Mouse (Mus musculus) midbrain, postnatal 0 days (tissue): ENCODE measurements at regions not wholly inside any gene's neighbourhood (a gene's known extent, or its start where the extent isn't known, plus 50 kb on each side); places are given as distances from the start of the nearest gene placed in this dataset.

Experiments used
- ATAC-seq: fragments of 200-750 bp; cut with Nextera tagmentation; 2 replicates; pipeline ENCODE4 v1.8.0; 2017; ENCODE audit warnings: moderate number of reproducible peaks, mild to moderate bottlenecking, moderate TSS enrichment, moderate library complexity; ENCODE audit not compliant: low FRiP score
- DNase-seq: peaks from one replicate; pipeline ENCODE4 v3.0.0-alpha.2; 2015; ENCODE audit warnings: low spot score
- H3K27ac ChIP-seq: fragments of 300-500 bp; sonication (generic); 2 replicates; pipeline ENCODE4 v1.5.1; 2014; ENCODE audit warnings: low read depth, mild to moderate bottlenecking, low read length, mixed read lengths
- H3K27me3 ChIP-seq: fragments of 300-500 bp; sonication (generic); 2 replicates; pipeline ENCODE4 v1.6.1; 2014; ENCODE audit warnings: low read length, control low read depth, mixed read lengths; ENCODE audit not compliant: insufficient read depth
- H3K36me3 ChIP-seq: fragments of 300-500 bp; sonication (generic); 2 replicates; pipeline ENCODE4 v1.6.1; 2014; ENCODE audit warnings: low read length, control low read depth, mixed read lengths; ENCODE audit not compliant: insufficient read depth
- H3K4me1 ChIP-seq: fragments of 300-500 bp; sonication (generic); 2 replicates; pipeline ENCODE4 v1.6.1; 2014; ENCODE audit warnings: mild to moderate bottlenecking, control low read depth, antibody characterized with exemption, low read length, mixed read lengths; ENCODE audit not compliant: insufficient read depth
- H3K4me2 ChIP-seq: fragments of 300-500 bp; sonication (generic); 2 replicates; pipeline ENCODE4 v1.6.1; 2014; ENCODE audit warnings: low read depth, mild to moderate bottlenecking, low read length, mixed read lengths; ENCODE audit not compliant: poor library complexity, severe bottlenecking
- H3K4me3 ChIP-seq: fragments of 300-500 bp; sonication (generic); 2 replicates; pipeline ENCODE4 v1.5.1; 2014; ENCODE audit warnings: low read depth, mild to moderate bottlenecking, low read length, moderate library complexity
- H3K9ac ChIP-seq: fragments of 300-500 bp; sonication (generic); replicated peaks from 2 replicates; pipeline ENCODE4 v1.6.1; 2014; ENCODE audit warnings: mild to moderate bottlenecking, low read length, moderate library complexity, mixed read lengths; ENCODE audit not compliant: poor library complexity, severe bottlenecking
- H3K9me3 ChIP-seq: fragments of 300-500 bp; sonication (generic); 2 replicates; pipeline ENCODE4 v1.6.1; 2016; ENCODE audit warnings: low read length, control low read depth
- CTCF ChIP-seq: IDR thresholded peaks from 2 replicates; pipeline ENCODE4 v1.5.1; 2016; ENCODE audit warnings: antibody characterized with exemption, mild to moderate bottlenecking
- WGBS: fragments of 180-500 bp; shearing (Covaris S2); extraction: QIAGEN DNeasy Blood & Tissue Kit; methylation state at CpG from one replicate; pipeline ENCODE4 v1.1.7; 2014; 5-methylcytosine and 5-hydroxymethylcytosine counted together

DNA sequence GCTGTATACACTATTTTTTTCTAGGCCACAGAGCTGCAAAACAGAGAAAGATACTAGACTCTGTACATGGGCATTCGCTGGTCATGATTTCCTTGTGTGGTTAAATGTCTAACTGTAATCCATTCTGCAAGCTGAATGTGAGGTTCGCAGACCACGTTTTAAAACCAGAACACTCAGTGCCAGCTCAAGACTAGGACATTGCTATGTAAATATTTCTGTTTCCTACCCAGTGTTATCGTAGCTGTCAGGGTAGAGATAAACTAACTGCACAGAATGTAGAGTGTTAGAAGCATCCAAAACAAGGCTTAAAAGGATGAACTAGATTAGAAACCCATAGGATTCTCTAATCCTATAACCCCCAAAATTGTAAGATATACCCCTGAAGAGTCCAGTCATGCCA lies 494.1 kb upstream of the Map3k7 start:
- no peaks in the 10 kb centered on the region for H3K36me3 ChIP-seq
- TF ChIP-seq CTCF, result no peak
- DNase-seq (no peak), ATAC-seq (no peak)
- H3K27ac ChIP-seq, result no peak overlapping the region
- 69% methylated on average over 4 of the region's 4 CpGs for WGBS
- no peaks in the 10 kb centered on the region for H3K27me3 ChIP-seq
- no peak overlapping the region for H3K4me3 ChIP-seq
- H3K9me3 ChIP-seq, result no peaks in the 10 kb centered on the region
- no peak overlapping the region for H3K9ac ChIP-seq
- no peaks in the 10 kb centered on the region for H3K4me1 ChIP-seq
- H3K4me2 ChIP-seq, result no peak overlapping the region

DNA sequence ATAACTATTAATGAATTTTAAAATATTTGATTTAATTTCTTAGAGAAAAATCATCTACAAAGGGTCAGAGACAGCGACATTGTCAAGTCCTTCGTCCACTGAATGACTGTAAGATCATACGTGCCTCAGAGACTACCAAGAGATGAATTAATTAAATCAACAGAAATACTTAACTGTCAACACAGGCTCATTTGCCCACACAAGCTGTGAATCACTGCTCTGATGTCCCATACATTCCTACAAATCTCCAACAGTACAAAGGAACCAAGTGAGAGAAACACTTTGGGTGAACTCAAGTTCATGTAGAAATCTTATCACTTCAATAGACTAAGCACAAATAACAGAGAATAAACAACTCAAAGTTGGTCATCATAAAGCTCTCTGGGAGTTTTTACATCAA lies 471.4 kb upstream of the Map3k7 start:
- no peak for TF ChIP-seq CTCF
- no peak overlapping the region for H3K4me3 ChIP-seq
- no peak overlapping the region for H3K4me2 ChIP-seq
- no peaks in the 10 kb centered on the region for H3K27me3 ChIP-seq
- H3K9ac ChIP-seq, result no peak overlapping the region
- WGBS, result 79% methylated on average over 3 of the region's 3 CpGs
- DNase-seq (no peak), ATAC-seq (no peak)
- no peaks in the 10 kb centered on the region for H3K4me1 ChIP-seq
- H3K9me3 ChIP-seq, result no peaks in the 10 kb centered on the region
- no peak overlapping the region for H3K27ac ChIP-seq
- no peaks in the 10 kb centered on the region for H3K36me3 ChIP-seq

DNA sequence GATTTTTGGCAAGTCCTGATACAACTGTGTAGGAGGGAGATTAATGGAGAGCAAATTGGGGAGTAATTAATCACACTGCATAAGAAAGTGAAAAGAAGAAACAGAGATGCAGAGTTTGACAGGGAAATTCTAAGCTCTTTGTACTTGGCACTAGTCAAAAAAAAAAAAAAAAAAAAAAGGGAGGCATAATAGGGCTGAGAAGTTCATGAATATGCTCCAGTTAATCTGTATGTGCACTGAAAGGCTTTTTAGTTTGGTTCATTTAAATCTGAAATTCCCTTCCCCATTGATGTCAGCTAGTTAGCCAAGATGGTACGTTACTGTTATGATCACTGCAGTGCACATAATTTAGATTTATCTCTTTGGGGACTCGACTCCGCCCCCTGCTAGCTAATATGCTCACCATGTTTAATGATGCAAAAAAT lies 470.8 kb upstream of the Map3k7 start:
- 59% methylated on average over 3 of the region's 3 CpGs for WGBS
- peak; percentile 21 for DNase-seq
- Histone ChIP-seq H3K4me2 (no peak overlapping the region), H3K9me3 (no peaks in the 10 kb centered on the region), H3K4me3 (no peak overlapping the region), H3K27ac (no peak overlapping the region), H3K4me1 (no peaks in the 10 kb centered on the region), H3K27me3 (no peaks in the 10 kb centered on the region), H3K9ac (no peak overlapping the region), H3K36me3 (no peaks in the 10 kb centered on the region)
- TF ChIP-seq CTCF, result no peak
- no peak for ATAC-seq

DNA sequence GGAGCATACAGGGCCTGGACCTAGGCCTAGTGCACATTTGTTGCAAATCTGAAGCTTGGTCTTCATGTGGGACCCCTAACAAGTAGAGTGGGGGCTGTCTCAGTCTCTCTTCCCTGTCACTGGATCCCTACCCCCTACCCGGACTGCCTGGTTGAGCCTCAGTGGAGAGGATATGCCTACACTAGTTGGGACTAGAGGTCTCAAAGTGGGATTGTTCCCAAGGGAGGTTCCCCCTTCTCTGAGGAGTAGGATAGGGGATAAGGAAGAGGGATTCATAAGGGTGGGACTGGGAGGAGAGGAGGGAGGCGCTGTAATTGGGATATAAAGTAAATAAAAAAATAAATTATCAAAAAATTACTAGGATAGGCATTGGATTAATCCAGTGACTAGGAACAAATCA lies 464.0 kb upstream of the Map3k7 start:
- Histone ChIP-seq H3K9me3 (no peaks in the 10 kb centered on the region), H3K9ac (no peak overlapping the region), H3K27me3 (no peaks in the 10 kb centered on the region), H3K36me3 (no peaks in the 10 kb centered on the region), H3K27ac (no peak overlapping the region), H3K4me1 (no peaks in the 10 kb centered on the region), H3K4me2 (no peak overlapping the region), H3K4me3 (no peak overlapping the region)
- DNase-seq (no peak), ATAC-seq (no peak)
- no peak for TF ChIP-seq CTCF
- WGBS, result 91% methylated on average over 2 of the region's 2 CpGs

DNA sequence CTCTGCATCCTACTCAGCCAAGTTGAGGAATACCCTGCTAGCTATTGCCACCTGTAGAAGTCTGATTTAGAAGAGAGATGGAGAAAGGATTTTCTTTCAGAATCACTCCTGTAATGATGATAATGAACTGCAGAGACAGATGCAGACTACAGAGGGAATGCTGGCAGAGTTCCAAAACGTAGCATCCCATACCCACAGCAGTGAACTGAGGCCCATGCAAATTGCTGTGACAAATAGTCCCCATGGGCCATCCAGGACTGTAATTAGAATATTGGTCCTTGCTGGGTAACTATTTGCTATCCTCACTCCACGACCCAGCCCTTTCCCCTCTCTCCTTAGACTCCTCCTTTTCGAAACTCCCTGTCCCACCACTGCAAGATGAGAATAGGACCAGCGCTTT lies 463.5 kb upstream of the Map3k7 start:
- 68% methylated on average over 4 of the region's 4 CpGs for WGBS
- DNase-seq, result peak; percentile 46
- no peaks in the 10 kb centered on the region for H3K9me3 ChIP-seq
- H3K27ac ChIP-seq, result no peak overlapping the region
- H3K9ac ChIP-seq, result no peak overlapping the region
- no peak for ATAC-seq
- H3K36me3 ChIP-seq, result no peaks in the 10 kb centered on the region
- H3K27me3 ChIP-seq, result no peaks in the 10 kb centered on the region
- no peak overlapping the region for H3K4me3 ChIP-seq
- no peaks in the 10 kb centered on the region for H3K4me1 ChIP-seq
- no peak overlapping the region for H3K4me2 ChIP-seq
- TF ChIP-seq CTCF, result no peak

DNA sequence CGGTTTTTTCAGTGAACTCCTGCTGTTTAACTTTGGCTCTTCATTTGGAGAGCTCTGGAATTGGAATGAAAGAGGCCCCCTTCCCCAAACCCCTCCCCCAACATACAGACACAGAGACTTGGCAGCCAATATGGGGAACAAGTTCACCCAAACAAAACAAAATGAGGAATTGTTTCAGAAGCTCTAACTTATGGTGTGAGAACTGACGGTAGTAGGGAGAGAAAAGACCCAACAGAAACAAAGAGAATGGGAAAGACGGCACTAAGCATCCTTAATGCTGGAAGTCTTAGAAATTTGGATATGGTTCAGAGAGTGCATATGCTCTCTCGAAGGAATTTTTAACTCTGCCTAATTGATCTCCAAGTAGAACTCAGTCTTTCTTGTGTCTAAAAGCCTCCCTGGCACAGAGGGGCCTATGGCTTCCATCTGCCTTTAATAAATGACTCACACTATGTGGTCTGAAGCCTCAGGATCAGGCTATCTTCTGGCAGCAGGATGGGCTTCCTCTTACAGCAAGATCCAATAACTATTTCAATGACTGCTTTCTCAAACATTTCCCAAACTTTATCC lies 438.2 kb upstream of the Map3k7 start:
- Histone ChIP-seq H3K27ac (no peak overlapping the region), H3K4me2 (no peak overlapping the region), H3K4me3 (no peak overlapping the region), H3K36me3 (no peaks in the 10 kb centered on the region), H3K9me3 (no peaks in the 10 kb centered on the region), H3K4me1 (no peaks in the 10 kb centered on the region), H3K9ac (no peak overlapping the region), H3K27me3 (no peaks in the 10 kb centered on the region)
- TF ChIP-seq CTCF, result no peak
- no peak for ATAC-seq
- DNase-seq, result peak; percentile 30
- WGBS, result 45% methylated on average over 4 of the region's 4 CpGs
